Mouse (Mus musculus) hindbrain, postnatal 0 days (tissue): ENCODE results near the gene Gpcpd1. TPM values are rescaled to one million over a fixed set of nuclear protein-coding genes. Genes with fewer than 3 reads are reported as not detected.
"Not testable (repeated sequence)": the region's sequence is repeated elsewhere in the genome, so short reads cannot be mapped to it uniquely, and the experiment has no call there.

Source experiments
- ATAC-seq: fragments of 200-750 bp; cut with Nextera tagmentation; 2 replicates; pipeline ENCODE4 v1.8.0; 2017; ENCODE audit warnings: mild to moderate bottlenecking, moderate TSS enrichment, moderate library complexity
- DNase-seq: peaks from one replicate; pipeline ENCODE4 v3.0.0-alpha.2; 2015; ENCODE audit warnings: low spot score
- H3K27ac ChIP-seq: fragments of 300-500 bp; sonication (generic); 2 replicates; pipeline ENCODE4 v1.5.1; 2014; ENCODE audit warnings: mild to moderate bottlenecking
- H3K27me3 ChIP-seq: fragments of 300-500 bp; sonication (generic); 2 replicates; pipeline ENCODE4 v1.6.1; 2014; ENCODE audit warnings: low read length, mixed read lengths; ENCODE audit not compliant: insufficient read depth
- H3K36me3 ChIP-seq: fragments of 300-500 bp; sonication (generic); 2 replicates; pipeline ENCODE4 v1.6.1; 2014; ENCODE audit warnings: low read length, mixed read lengths; ENCODE audit not compliant: insufficient read depth
- H3K4me1 ChIP-seq: fragments of 300-500 bp; sonication (generic); 2 replicates; pipeline ENCODE4 v1.6.1; 2014; ENCODE audit warnings: antibody characterized with exemption, low read length, mixed read lengths; ENCODE audit not compliant: insufficient read depth
- H3K4me2 ChIP-seq: fragments of 300-500 bp; sonication (generic); 2 replicates; pipeline ENCODE4 v1.6.1; 2014; ENCODE audit warnings: low read depth, mild to moderate bottlenecking, low read length, moderate library complexity, mixed read lengths
- H3K4me3 ChIP-seq: fragments of 300-500 bp; sonication (generic); 2 replicates; pipeline ENCODE4 v1.5.1; 2014; ENCODE audit warnings: low read length
- H3K9ac ChIP-seq: fragments of 300-500 bp; sonication (generic); replicated peaks from 2 replicates; pipeline ENCODE4 v1.6.1; 2014; ENCODE audit warnings: mild to moderate bottlenecking, low read length, moderate library complexity, mixed read lengths
- H3K9me3 ChIP-seq: fragments of 300-500 bp; sonication (generic); 2 replicates; pipeline ENCODE4 v1.6.1; 2016; ENCODE audit warnings: low read length, mixed read lengths
- CTCF ChIP-seq: IDR thresholded peaks from 2 replicates; pipeline ENCODE4 v1.5.1; 2016; ENCODE audit warnings: antibody characterized with exemption, control low read depth, low read depth
- WGBS: fragments of 180-500 bp; shearing (Covaris S2); extraction: QIAGEN DNeasy Blood & Tissue Kit; methylation state at CpG from one replicate; pipeline ENCODE4 v1.1.7; 2014; 5-methylcytosine and 5-hydroxymethylcytosine counted together
- polyA plus RNA-seq: library from polyadenylated mRNA; unstranded; fragments of >200 nt; fragmentation: Nextera tagmentation; extraction: Ambion mirVana; gene quantifications from 2 replicates; pipeline ENCODE4 v1.2.1, GENCODE M21; 2015
- total RNA-seq: library from RNA; depleted of rRNA; stranded (reverse); fragments of >200 nt; gene quantifications from 2 replicates; pipeline ENCODE4 v1.2.3, GENCODE M21; 2014

Gene Gpcpd1
- total and polyA plus RNA-seq, 2 experiments from 2014 or later, result 46.9 to 84.0 TPM

GRCm38 (mm10) chr2:132599127-132599526, 11.6 kb upstream of the Gpcpd1 start:
- Histone ChIP-seq H3K27ac (no peak overlapping the region), H3K9me3 (no peaks in the 10 kb centered on the region), H3K27me3 (no peaks in the 10 kb centered on the region), H3K4me2 (no peak overlapping the region), H3K4me1 (peaks cover 7% of the 10 kb centered on the region), H3K4me3 (no peak overlapping the region), H3K9ac (no peak overlapping the region), H3K36me3 (no peaks in the 10 kb centered on the region)
- WGBS, result 88% methylated on average over 6 of the region's 6 CpGs
- TF ChIP-seq CTCF, result no peak
- no peak for ATAC-seq
- no peak for DNase-seq

GRCm38 (mm10) chr2:132597866-132598480, 10.4 kb upstream of the Gpcpd1 start:
- 81% methylated on average over 3 of the region's 3 CpGs for WGBS
- ATAC-seq, result no peak
- H3K4me1 ChIP-seq, result peaks cover 7% of the 10 kb centered on the region
- DNase-seq, result no peak
- no peaks in the 10 kb centered on the region for H3K9me3 ChIP-seq
- H3K36me3 ChIP-seq, result no peaks in the 10 kb centered on the region
- H3K4me3 ChIP-seq, result no peak overlapping the region
- no peak for TF ChIP-seq CTCF
- H3K4me2 ChIP-seq, result no peak overlapping the region
- no peak overlapping the region for H3K9ac ChIP-seq
- H3K27me3 ChIP-seq, result no peaks in the 10 kb centered on the region
- H3K27ac ChIP-seq, result no peak overlapping the region

- Histone ChIP-seq H3K4me2 (no peak overlapping the region), H3K9me3 (no peaks in the 10 kb centered on the region), H3K4me1 (peaks cover 7% of the 10 kb centered on the region), H3K27ac (no peak overlapping the region), H3K27me3 (no peaks in the 10 kb centered on the region), H3K36me3 (no peaks in the 10 kb centered on the region), H3K9ac (no peak overlapping the region), H3K4me3 (no peak overlapping the region)
- no peak for ATAC-seq
- no peak for TF ChIP-seq CTCF
- 73% methylated on average over 8 of the region's 8 CpGs for WGBS
- no peak for DNase-seq
Measured at GRCm38 (mm10) chr2:132597226-132597625, 9.7 kb upstream of the Gpcpd1 start.

GRCm38 (mm10) chr2:132595601-132596235, 8.2 kb upstream of the Gpcpd1 start:
- no peaks in the 10 kb centered on the region for H3K36me3 ChIP-seq
- 0 out of 2 replicates have a peak overlapping the region, but pooled peaks have one; percentile 7 for H3K27ac ChIP-seq
- H3K9me3 ChIP-seq, result no peaks in the 10 kb centered on the region
- no peak for DNase-seq
- H3K27me3 ChIP-seq, result no peaks in the 10 kb centered on the region
- 65% methylated on average over 11 of the region's 11 CpGs for WGBS
- no peak overlapping the region for H3K4me2 ChIP-seq
- no peak for ATAC-seq
- H3K4me3 ChIP-seq, result no peak overlapping the region
- TF ChIP-seq CTCF, result no peak
- peaks cover 7% of the 10 kb centered on the region for H3K4me1 ChIP-seq
- no peak overlapping the region for H3K9ac ChIP-seq

GRCm38 (mm10) chr2:132592126-132592525, 4.6 kb upstream of the Gpcpd1 start:
- H3K9me3 ChIP-seq, result no peaks in the 10 kb centered on the region
- ATAC-seq, result no peak
- H3K27ac ChIP-seq, result no peak overlapping the region
- peaks cover 7% of the 10 kb centered on the region for H3K4me1 ChIP-seq
- H3K4me2 ChIP-seq, result no peak overlapping the region
- H3K9ac ChIP-seq, result no peak overlapping the region
- WGBS, result 93% methylated on average over 3 of the region's 3 CpGs
- H3K27me3 ChIP-seq, result no peaks in the 10 kb centered on the region
- no peak overlapping the region for H3K4me3 ChIP-seq
- no peak for TF ChIP-seq CTCF
- no peaks in the 10 kb centered on the region for H3K36me3 ChIP-seq
- no peak for DNase-seq

- H3K4me1 ChIP-seq, H3K4me3 ChIP-seq, H3K36me3 ChIP-seq, H3K9me3 ChIP-seq, H3K27ac ChIP-seq, DNase-seq, H3K4me2 ChIP-seq, H3K9ac ChIP-seq, H3K27me3 ChIP-seq, ATAC-seq: not testable (repeated sequence)
- WGBS, result 81% methylated on average over 3 of the region's 3 CpGs
Measured at GRCm38 (mm10) chr2:132591579-132591978, 4.0 kb upstream of the Gpcpd1 start.

- Histone ChIP-seq H3K27ac (no peak overlapping the region), H3K27me3 (no peaks in the 10 kb centered on the region), H3K4me1 (no peaks in the 10 kb centered on the region), H3K4me2 (no peak overlapping the region), H3K9ac (no peak overlapping the region), H3K9me3 (no peaks in the 10 kb centered on the region), H3K36me3 (no peaks in the 10 kb centered on the region), H3K4me3 (no peak overlapping the region)
- ATAC-seq (no peak), DNase-seq (no peak)
- TF ChIP-seq CTCF, result no peak
- WGBS, result 78% methylated on average over 6 of the region's 6 CpGs
Measured at GRCm38 (mm10) chr2:132589906-132590538, 2.5 kb upstream of the Gpcpd1 start.
